Mouse (Mus musculus): ENCODE measurements around the gene Clnk.

DNA sequence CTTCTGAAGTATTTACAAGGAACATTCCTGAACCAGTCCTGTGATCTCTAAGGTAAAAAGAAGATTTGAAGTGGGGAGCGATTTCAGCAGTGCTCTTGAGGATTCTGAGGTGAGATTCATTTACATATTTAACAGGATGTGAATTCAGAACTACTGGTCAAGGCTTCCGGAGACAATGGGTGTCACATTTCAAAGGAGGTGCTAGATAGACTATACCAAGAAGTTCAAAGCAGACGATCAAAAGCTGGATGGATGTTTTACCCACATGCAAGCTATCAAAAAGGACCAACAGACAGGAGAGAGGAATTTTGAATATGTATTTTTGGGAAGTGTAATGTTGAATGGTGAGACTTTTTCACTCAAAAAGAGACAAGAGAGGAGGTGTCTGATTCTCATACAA lies 28.7 kb upstream of the Clnk start:
- TF ChIP-seq GATA1 (IDR thresholded peaks at IDR 0.05; ENCODE audit: borderline replicate concordance, low read length) (no peak), CTCF (IDR thresholded peaks at IDR 0.05; ENCODE audit: low read depth, low read length) (no peak), TAL1 (conservative IDR thresholded peaks at IDR 0.05; ENCODE audit: low read depth, low read length) (no peak)

Data from G1E (cell line).